Mouse (Mus musculus) neural tube, embryonic 10.5 days (tissue): ENCODE data around the gene Hs1bp3.

Experiments used
- DNase-seq: peaks from one replicate; pipeline ENCODE4 v3.0.0-alpha.2; 2017; ENCODE audit warnings: low spot score; ENCODE audit errors: extremely low spot score

Gene Hs1bp3

DNA sequence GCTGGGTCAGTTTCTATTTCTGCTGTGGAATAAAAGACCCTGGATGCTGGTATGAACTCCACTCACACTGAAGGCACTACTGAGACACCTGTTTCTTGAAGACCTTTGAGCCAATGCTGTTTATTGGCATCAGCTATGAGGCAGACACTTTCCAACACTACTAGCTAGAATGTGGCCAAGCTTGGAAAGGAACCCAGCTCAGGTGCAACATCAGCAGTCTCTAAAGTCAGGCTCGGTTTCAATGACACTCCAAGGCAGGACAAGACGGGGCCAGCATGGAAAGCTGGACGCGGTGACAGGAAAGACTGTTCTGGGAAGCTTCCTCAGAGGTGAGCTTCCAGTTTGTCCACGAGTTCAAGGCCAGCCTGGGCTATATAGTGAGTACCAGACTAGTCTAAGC is 80.0 kb downstream of the Hs1bp3 start:
- DNase-seq, result no peak
